Mouse (Mus musculus): Measurements from ENCODE around the gene Nav3. TPM values are rescaled to one million over a fixed set of nuclear protein-coding genes. Genes with fewer than 3 reads are reported as not detected.

Gene Nav3
- polyA plus RNA-seq, 1 experiment from 2014 or later: 0.91 TPM

DNA sequence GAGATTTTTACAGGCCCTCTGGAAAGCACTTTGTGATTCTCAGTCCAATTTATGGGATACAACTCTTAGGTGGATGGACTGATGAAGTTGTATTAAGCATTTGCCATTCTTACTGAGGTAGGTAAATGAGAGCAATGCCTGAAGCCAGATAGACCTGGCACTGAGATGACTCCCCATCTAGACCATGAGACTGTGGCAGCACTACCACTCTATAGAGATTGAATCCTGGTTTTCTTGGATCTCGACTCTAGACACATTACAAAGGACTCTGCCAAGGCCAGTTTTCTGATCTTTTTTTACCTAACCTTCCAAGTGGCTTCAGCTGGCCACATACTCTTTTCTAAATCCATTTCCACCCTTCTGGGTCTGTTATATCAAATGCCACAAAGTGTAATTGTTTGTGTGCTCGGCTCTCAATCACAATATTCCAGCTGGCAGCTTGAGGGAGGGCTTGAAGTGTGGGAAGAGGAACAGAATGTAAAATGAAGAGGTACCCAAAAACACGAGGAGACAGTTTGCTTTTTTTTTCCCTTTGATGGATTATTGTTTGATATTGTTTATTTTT lies 756.2 kb downstream of the Nav3 start:
- no peak for DNase-seq (ENCODE audit: low spot score)

DNA sequence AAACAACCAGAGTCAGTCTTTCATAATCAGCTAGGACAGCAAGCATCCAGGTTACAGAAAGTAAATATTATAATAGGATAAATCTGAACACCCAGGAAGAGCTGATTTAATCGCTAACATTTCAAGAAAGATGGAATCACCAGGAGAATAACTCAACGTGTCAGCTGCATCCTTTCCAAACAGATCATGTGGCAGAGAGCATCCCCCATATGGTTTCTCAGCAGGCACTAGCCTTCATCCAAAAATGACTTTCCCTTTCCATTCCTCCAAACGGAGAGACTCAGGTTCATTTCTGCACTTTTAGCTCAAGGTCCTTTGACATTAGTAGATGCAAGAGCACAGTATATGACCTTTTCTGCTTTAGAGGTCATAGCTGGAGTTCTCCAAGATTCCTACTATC lies 765.4 kb downstream of the Nav3 start:
- DNase-seq (ENCODE audit: low spot score): no peak

DNA sequence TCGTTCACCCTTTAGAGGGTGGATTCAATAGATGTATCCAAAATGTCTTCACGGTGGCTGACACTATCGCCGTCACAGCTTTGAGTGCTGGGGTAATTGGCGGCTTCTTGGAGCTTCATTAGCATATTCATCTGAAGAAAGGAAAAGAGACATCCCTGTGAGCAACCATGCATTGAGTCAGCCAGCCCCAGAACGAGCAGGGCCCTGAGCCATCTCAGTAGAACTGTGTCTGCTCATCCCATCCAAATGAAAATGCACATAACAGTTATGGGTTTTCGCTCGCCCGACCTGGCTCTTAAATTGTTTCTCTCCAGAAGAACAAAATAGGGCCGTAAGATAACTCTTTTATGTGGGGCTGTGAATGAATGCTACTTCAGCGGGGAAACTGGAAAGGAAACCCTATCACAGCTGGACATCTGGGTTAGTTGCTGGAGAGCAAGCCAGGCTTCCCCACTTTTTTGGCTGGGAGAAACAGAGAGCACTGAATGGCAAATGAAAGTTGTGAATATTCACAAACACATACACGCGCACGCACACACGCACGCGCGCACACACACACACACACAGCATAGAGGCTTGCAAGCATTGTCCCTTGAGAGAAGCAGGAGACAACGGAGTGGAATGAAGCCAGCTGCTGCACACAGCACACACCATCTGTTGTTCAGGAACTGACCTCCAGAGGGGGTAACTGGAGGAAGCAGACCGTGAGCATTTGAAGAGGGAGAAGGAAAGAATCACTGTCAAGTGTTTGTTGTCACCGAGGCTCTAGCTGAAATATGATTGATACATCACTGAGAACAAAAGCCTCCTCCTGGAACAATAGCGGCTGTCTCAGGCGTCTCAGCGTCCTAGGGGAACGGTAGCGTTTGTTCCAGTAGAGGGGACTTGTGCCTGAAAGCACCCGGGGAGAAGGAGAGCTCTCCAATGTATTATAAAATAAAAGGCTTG lies 771.6 kb downstream of the Nav3 start:
- no peak for DNase-seq (ENCODE audit: low spot score)

DNA sequence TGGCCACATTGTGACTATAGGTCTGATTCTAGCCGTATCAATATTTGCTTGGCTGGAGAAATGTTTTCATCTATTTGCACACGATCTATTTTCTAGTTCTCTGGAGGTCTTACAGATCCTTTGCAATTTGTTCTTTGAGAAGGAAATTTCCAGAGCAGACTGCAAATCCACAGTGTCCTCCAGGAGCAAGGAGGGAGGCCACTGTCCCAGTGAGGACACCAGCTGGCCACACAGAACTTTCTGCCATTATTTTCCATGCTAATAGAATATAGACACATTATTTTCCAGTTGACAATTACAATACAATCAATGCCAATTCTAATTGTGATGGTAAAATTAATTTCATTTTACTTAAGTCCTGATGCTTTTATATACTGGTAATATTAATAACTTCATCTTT lies 783.1 kb downstream of the Nav3 start:
- DNase-seq (ENCODE audit: low spot score): no peak

DNA sequence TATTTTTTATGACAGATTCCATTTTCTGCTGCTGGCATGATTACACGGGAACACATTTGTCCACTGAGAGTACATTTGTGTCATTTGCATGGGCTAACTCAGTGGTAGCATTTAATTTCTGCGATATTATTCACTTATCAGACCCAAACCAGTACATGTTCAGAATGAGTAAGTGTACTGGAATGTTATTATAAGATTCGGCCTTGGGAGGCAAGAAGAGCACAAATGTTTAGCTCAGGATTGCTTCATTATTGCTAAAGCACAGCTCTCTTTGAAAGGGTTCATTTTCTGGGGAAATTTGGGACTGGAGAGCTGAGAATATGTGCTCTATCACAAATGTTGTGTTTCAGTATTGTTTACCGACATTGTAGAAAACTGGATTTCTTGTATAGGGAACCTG lies 788.6 kb downstream of the Nav3 start:
- no peak for DNase-seq (ENCODE audit: low spot score)

DNA sequence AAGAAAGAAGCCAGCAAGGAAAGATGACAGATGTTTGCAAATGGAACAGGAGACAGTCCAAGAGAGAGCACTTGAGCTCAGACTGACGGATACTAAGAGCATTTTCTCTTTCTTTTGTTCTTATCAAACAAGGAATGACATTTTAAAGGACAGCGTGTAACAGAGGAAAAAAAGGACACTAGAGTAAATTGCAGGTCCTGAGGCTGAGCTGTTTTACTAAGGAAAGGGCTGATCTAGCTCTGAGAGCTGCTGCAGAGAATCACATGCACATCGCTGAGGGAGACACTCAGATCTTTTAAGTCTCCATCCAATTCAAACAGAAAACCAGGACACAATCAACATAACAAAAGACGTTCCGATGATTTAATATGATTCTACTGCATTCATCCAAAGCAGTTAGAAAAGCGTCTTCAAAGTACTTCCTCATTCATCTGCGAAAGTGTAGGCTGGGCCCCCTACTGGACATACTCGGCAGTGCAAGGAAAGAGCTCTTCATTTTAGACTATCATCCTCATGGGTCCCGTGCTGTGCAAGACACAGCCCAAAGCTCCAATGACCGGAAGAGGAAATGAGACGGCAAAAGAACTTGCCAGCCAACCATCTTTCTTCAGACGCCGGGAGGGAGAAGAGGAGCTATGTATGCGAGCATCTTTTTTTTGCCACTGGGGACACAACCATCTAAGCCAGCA lies 791.2 kb downstream of the Nav3 start:
- DNase-seq (ENCODE audit: low spot score): peak; percentile 39

DNA sequence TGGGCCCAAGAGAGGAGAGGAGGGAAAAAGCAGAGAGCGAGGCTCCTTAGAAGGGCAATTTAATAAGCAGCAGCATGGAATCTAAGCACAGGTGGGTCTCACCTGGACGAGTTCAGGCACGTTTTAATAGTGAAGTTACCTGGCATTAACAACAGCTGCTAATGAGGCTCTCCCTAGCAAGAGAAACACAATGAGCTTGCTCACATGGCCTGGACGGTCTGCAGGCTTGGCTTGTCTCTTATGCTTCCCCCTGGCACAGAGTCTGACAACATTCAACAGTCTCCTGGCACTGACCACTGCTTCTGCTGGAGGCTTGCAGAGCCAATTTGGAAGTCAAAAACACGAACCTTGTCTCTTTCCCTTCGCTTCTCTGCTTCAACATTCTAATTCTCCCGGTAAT lies 804.5 kb downstream of the Nav3 start:
- no peak for DNase-seq (ENCODE audit: low spot score)

DNA sequence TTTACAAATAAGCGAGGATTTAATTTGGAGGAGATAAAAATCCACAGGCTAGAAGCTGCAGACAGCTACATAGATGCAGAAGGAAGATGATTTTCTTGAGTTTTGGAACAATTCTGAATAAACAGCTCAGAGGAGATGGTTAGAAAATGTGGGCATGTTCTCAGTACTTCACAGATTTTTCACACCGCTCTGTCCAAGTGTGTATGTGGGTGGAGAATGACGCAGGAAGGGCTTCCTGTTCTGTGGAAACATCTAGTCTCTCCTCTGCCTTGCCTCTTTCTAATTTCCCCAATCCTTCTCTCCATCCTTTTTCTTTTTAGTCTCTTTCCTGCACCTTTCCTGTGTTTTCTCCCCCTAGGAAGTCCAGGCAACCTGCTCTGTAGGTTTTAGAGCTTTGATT lies 812.4 kb downstream of the Nav3 start:
- DNase-seq (ENCODE audit: low spot score): no peak

DNA sequence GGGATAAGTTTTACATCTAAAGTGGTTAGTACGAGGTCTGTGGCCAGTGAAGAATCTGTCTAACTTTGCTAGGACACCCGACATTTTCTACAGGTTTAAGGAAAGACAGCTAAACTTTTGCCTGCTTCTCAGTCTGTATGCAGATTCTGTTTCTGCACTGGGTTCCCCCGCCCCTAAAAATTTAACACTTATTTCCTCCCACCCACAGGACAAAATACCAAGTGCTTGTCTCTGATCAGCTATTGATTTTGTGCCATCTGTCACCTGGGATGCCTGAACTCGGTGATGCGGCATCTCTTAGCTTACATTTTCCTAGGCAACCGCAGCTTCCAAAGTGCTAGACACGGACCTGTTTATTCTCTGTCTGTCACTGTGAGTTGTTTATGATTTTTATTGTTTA lies 814.2 kb downstream of the Nav3 start:
- DNase-seq (ENCODE audit: low spot score): no peak

DNA sequence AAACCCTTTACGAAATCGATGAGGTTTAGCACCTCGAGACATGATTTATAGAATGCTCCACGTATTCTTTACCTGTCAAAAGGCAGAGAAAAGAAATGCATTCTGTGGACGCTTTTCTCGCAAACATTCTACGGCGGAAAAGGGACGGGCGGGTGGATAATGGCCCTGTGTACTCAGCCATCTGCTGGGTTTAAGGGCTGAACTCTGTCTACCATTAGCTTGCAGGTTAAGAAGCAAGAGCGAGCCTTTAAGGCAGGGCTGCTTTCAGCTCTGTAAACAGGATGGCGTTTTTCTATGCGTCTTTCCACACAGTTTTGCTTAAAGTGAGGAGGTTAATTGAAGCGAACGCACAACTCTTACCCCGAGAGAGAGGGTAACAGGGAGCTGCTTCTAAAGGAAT lies 818.3 kb downstream of the Nav3 start:
- no peak for DNase-seq (ENCODE audit: low spot score)

Measured in thymus, postnatal 0 days (tissue).